Mouse (Mus musculus) CH12.LX (cell line): ENCODE measurements at regions not wholly inside any gene's neighbourhood (a gene's known extent, or its start where the extent isn't known, plus 50 kb on each side); places are given as distances from the start of the nearest gene placed in this dataset.

Source experiments
- DNase-seq: peaks from one replicate; pipeline ENCODE4 v3.0.0-alpha.2; 2013; ENCODE audit errors: extremely low read depth
- H3K27ac ChIP-seq: 2 replicates; pipeline ENCODE4 v1.5.1; 2012; ENCODE audit warnings: low read depth, mild to moderate bottlenecking, control low read depth, moderate library complexity; ENCODE audit not compliant: insufficient read depth
- H3K27me3 ChIP-seq: replicated peaks from 2 replicates; pipeline ENCODE3; 2012; ENCODE audit warnings: inconsistent platforms
- H3K36me3 ChIP-seq, 2 experiments: replicated peaks in 1 of 2; 2 replicates each; pipeline versions ENCODE3 to v1.6.1; 2012; ENCODE audit warnings: inconsistent platforms in 1 of 2, low read length in 1 of 2, mild to moderate bottlenecking in 1 of 2, mixed read lengths in 1 of 2, moderate library complexity in 1 of 2; ENCODE audit not compliant: control insufficient read depth in 1 of 2, insufficient read depth in 1 of 2
- H3K4me1 ChIP-seq, 2 experiments: 2 replicates each; pipeline ENCODE4 v1.6.1; 2012; ENCODE audit warnings: inconsistent platforms in 1 of 2, moderate library complexity in 1 of 2; ENCODE audit not compliant: insufficient read depth in 2 of 2, control insufficient read depth in 1 of 2
- H3K4me2 ChIP-seq: 2 replicates; pipeline ENCODE4 v1.6.1; 2012; ENCODE audit warnings: low read depth, mild to moderate bottlenecking, control low read depth; ENCODE audit not compliant: poor library complexity, insufficient read depth, severe bottlenecking
- H3K4me3 ChIP-seq, 3 experiments: fragments of 150-350 bp in 1 of 3; sonication (generic) in 1 of 3; replicated peaks in 1 of 3; 2 replicates each; pipeline versions ENCODE3 to v1.5.1; 2011 to 2012; ENCODE audit warnings: low read depth in 2 of 3, low read length in 2 of 3, mild to moderate bottlenecking in 2 of 3, moderate library complexity in 2 of 3, control low read depth in 1 of 3, improper control_type of control experiment in 1 of 3, inconsistent platforms in 1 of 3, mixed read lengths in 1 of 3; ENCODE audit not compliant: poor library complexity in 1 of 3
- H3K79me2 ChIP-seq: replicated peaks from 2 replicates; pipeline ENCODE4 v1.6.1; 2012; ENCODE audit warnings: mild to moderate bottlenecking, moderate library complexity; ENCODE audit not compliant: control insufficient read depth, poor library complexity, insufficient read depth, severe bottlenecking; ENCODE audit errors: extremely low read depth
- H3K9ac ChIP-seq: 2 replicates; pipeline ENCODE4 v1.6.1; 2012; ENCODE audit warnings: low read depth, mild to moderate bottlenecking, control low read depth, moderate library complexity; ENCODE audit not compliant: insufficient read depth
- H3K9me3 ChIP-seq: replicated peaks from 2 replicates; pipeline ENCODE3; 2012; ENCODE audit warnings: low read length, inconsistent platforms, mixed read lengths
- CTCF ChIP-seq, 2 experiments: IDR thresholded peaks in 1 of 2; conservative IDR thresholded peaks in 1 of 2; 2 replicates each; pipeline ENCODE4 v1.5.1; 2011 to 2012; ENCODE audit warnings: low read depth in 2 of 2, low read length in 2 of 2, improper control_type of control experiment in 1 of 2, inconsistent platforms in 1 of 2, mild to moderate bottlenecking in 1 of 2, moderate library complexity in 1 of 2
- E2F4 ChIP-seq: IDR thresholded peaks from 2 replicates; pipeline ENCODE4 v1.6.1; 2011; ENCODE audit warnings: low read depth, low read length, improper control_type of control experiment; ENCODE audit not compliant: insufficient replicate concordance
- ELF1 ChIP-seq: IDR thresholded peaks from 2 replicates; pipeline ENCODE4 v1.6.1; 2014; ENCODE audit warnings: low read depth, mild to moderate bottlenecking, inconsistent platforms, low read length, improper control_type of control experiment
- GABPA ChIP-seq: IDR thresholded peaks from 2 replicates; pipeline ENCODE4 v1.6.1; 2012; ENCODE audit warnings: low read depth, low read length, improper control_type of control experiment, inconsistent platforms; ENCODE audit not compliant: insufficient replicate concordance
- HCFC1 ChIP-seq: IDR thresholded peaks from 2 replicates; pipeline ENCODE4 v1.6.1; 2012; ENCODE audit warnings: low read depth, mild to moderate bottlenecking, inconsistent platforms, low read length, improper control_type of control experiment
- JUN ChIP-seq: IDR thresholded peaks from 2 replicates; pipeline ENCODE4 v1.6.1; 2011; ENCODE audit warnings: low read depth, mild to moderate bottlenecking, low read length, improper control_type of control experiment, moderate library complexity; ENCODE audit not compliant: insufficient read depth
- JUND ChIP-seq: conservative IDR thresholded peaks from 2 replicates; pipeline ENCODE4 v1.6.1; 2011; ENCODE audit warnings: low read depth, low read length, improper control_type of control experiment
- MAFK ChIP-seq: IDR thresholded peaks from 2 replicates; pipeline ENCODE4 v1.6.1; 2011; ENCODE audit warnings: low read length, improper control_type of control experiment; ENCODE audit not compliant: insufficient replicate concordance
- MEF2A ChIP-seq: IDR thresholded peaks from 2 replicates; pipeline ENCODE4 v1.6.1; 2014; ENCODE audit warnings: low read depth, mild to moderate bottlenecking, inconsistent platforms, low read length, improper control_type of control experiment, borderline replicate concordance
- MXI1 ChIP-seq: IDR thresholded peaks from 2 replicates; pipeline ENCODE4 v1.6.1; 2011; ENCODE audit warnings: mild to moderate bottlenecking, low read depth, low read length, improper control_type of control experiment
- NELFE ChIP-seq: IDR thresholded peaks from 2 replicates; pipeline ENCODE4 v1.6.1; 2011; ENCODE audit warnings: low read depth, low read length, improper control_type of control experiment
- NRF1 ChIP-seq: IDR thresholded peaks from 2 replicates; pipeline ENCODE4 v1.6.1; 2014; ENCODE audit warnings: low read depth, mild to moderate bottlenecking, inconsistent platforms, low read length, improper control_type of control experiment, moderate library complexity
- PAX5 ChIP-seq: IDR thresholded peaks from 2 replicates; pipeline ENCODE4 v1.6.1; 2012; ENCODE audit warnings: low read length, inconsistent platforms, mixed read lengths
- POLR2A ChIP-seq: IDR thresholded peaks from 2 replicates; pipeline ENCODE4 v1.6.1; 2011; ENCODE audit warnings: low read depth, mild to moderate bottlenecking, improper control_type of control experiment, low read length
- SMC3 ChIP-seq: IDR thresholded peaks from 2 replicates; pipeline ENCODE4 v1.6.1; 2011; ENCODE audit warnings: low read depth, low read length, improper control_type of control experiment
- TBP ChIP-seq: conservative IDR thresholded peaks from 2 replicates; pipeline ENCODE4 v1.6.1; 2011; ENCODE audit warnings: low read depth, low read length, improper control_type of control experiment
- USF1 ChIP-seq: IDR thresholded peaks from 2 replicates; pipeline ENCODE4 v1.6.1; 2014; ENCODE audit warnings: low read depth, mild to moderate bottlenecking, inconsistent platforms, low read length, improper control_type of control experiment
- USF2 ChIP-seq: conservative IDR thresholded peaks from 2 replicates; pipeline ENCODE4 v1.6.1; 2011; ENCODE audit warnings: low read depth, low read length, improper control_type of control experiment
- ZC3H11A ChIP-seq: IDR thresholded peaks from 2 replicates; pipeline ENCODE4 v1.6.1; 2012; ENCODE audit warnings: low read depth, mild to moderate bottlenecking, inconsistent platforms, low read length, improper control_type of control experiment
- ZMIZ1 ChIP-seq: IDR thresholded peaks from 2 replicates; pipeline ENCODE4 v1.6.1; 2012; ENCODE audit warnings: low read depth, mild to moderate bottlenecking, inconsistent platforms, low read length, improper control_type of control experiment
- ZNF384 ChIP-seq: IDR thresholded peaks from 2 replicates; pipeline ENCODE4 v1.6.1; 2012; ENCODE audit warnings: low read depth, low read length, improper control_type of control experiment, inconsistent platforms
- dilution Hi-C: fragments of 300-500 bp; cut with MboI; formaldehyde crosslinking; loops from 2 replicates; pipeline ENCODE4 v1.14.3; 2020; ENCODE audit warnings: low sequenced_read_pairs; ENCODE audit not compliant: extremely low pct_unique_long_range_greater_than_20kb, extremely low pct_ligation_motif_present
- in situ Hi-C: fragments of 300-500 bp; cut with MboI; formaldehyde crosslinking; loops from 3 replicates; pipeline ENCODE4 v1.14.3; 2019; ENCODE audit warnings: low sequenced_read_pairs, low pct_ligation_motif_present, low pct_unique_long_range_greater_than_20kb, mixed read lengths

GRCm38 (mm10) chr1:159156428-159156827 lies 75.7 kb upstream of the Cop1 start:
- Histone ChIP-seq H3K79me2 (no peaks in the 10 kb centered on the region), H3K4me2 (no peak overlapping the region), H3K27ac (no peak overlapping the region), H3K9me3 (no peaks in the 10 kb centered on the region), H3K36me3 (no peaks in the 10 kb centered on the region), H3K27me3 (no peaks in the 10 kb centered on the region), H3K4me1 (peaks cover 3 to 4% of the 10 kb centered on the region in 2 experiments; a peak in 2 of 4 replicates), H3K4me3 (no peak overlapping the region), H3K9ac (no peak overlapping the region; the same call in 1 of the 2 replicates)
- dilution Hi-C loops, result no loop called here
- no peak for DNase-seq
- in situ Hi-C loops, result no loop called here
- TF ChIP-seq E2F4 (no peak), ELF1 (no peak), SMC3 (no peak), POLR2A (no peak), JUN (no peak), MEF2A (no peak), CTCF (conservative IDR thresholded peaks at IDR 0.05 in 1 of 2, IDR thresholded peaks at IDR 0.05 in 1 of 2; ENCODE audit: low read depth in 2 of 2, low read length in 2 of 2) (no peak)

DNA sequence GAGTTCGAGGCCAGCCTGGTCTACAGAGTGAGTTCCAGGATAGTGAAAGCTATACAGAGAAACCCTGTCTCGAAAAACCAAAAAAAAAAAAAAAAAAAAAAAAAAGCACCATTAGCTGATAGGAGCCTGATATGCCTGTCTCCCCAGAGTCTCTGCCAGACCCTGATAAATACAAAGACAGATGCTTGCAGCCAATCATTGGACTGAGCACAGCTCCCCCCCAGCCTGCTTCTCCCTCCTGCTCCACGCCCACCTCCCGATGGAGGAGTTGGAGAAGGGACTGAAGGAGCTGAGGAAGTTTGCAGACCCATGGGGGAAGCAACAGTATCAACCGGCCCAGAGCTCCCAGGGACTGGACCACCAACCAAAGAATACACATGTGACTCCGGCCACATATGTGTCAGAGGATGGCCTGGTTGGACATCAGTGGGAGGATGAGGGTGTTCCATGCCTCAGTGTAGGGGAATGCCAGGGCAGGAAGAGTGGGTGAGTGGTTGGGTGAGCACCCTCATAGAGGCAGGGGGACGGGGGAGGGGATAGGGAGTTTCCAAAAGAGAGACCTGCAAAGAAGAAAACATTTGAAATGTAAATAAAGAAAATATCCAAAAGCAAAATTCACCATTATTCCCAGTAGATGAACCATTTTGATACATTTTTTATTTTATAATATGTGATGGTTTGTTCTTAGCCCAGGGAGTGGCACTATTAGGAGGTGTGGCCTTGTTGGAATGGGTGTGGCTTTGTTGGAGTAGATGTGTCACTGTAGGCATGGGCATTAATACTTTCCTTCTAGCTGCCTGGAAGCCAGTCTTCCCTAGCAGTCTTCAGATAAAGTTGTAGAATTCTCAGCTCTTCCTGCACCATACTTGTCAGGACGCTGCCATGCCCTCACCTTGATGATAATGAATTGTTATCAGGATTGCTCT lies 71.8 kb upstream of the Cop1 start:
- H3K79me2 ChIP-seq, result no peaks in the 10 kb centered on the region
- no peak overlapping the region for H3K4me3 ChIP-seq
- DNase-seq, result no peak
- in situ Hi-C loops (no loop called here), dilution Hi-C loops (no loop called here)
- peaks cover 0 to 4% of the 10 kb centered on the region in 2 experiments; a peak in 1 of 4 replicates for H3K4me1 ChIP-seq
- H3K4me2 ChIP-seq, result no peak overlapping the region
- H3K27ac ChIP-seq, result no peak overlapping the region
- no peaks in the 10 kb centered on the region for H3K27me3 ChIP-seq
- no peaks in the 10 kb centered on the region for H3K36me3 ChIP-seq
- no peaks in the 10 kb centered on the region for H3K9me3 ChIP-seq
- TF ChIP-seq JUN, result no peak
- no peak for TF ChIP-seq E2F4
- no peak for TF ChIP-seq USF1
- TF ChIP-seq PAX5, result no peak
- TF ChIP-seq MAFK, result no peak
- TF ChIP-seq ZC3H11A, result no peak
- no peak for TF ChIP-seq JUND
- TF ChIP-seq TBP, result no peak
- TF ChIP-seq ZNF384, result no peak
- no peak for TF ChIP-seq NRF1
- TF ChIP-seq HCFC1, result no peak
- TF ChIP-seq NELFE, result no peak
- no peak for TF ChIP-seq MXI1
- no peak for TF ChIP-seq USF2
- TF ChIP-seq ZMIZ1, result no peak
- no peak for TF ChIP-seq GABPA
- TF ChIP-seq CTCF (conservative IDR thresholded peaks at IDR 0.05 in 1 of 2, IDR thresholded peaks at IDR 0.05 in 1 of 2; ENCODE audit: low read depth in 2 of 2, low read length in 2 of 2), result no peak
- no peak overlapping the region for H3K9ac ChIP-seq
